Mouse (Mus musculus) stomach, embryonic 14.5 days (tissue): ENCODE data around the gene Kctd4. TPM values are rescaled to one million over a fixed set of nuclear protein-coding genes. Genes with fewer than 3 reads are reported as not detected.

ENCODE experiments used
- ATAC-seq: fragments of 200-750 bp; cut with Nextera tagmentation; 2 replicates; pipeline ENCODE4 v1.8.0; 2017; ENCODE audit warnings: low read depth, moderate TSS enrichment; ENCODE audit not compliant: insufficient number of reproducible peaks, insufficient read depth, low FRiP score
- H3K27ac ChIP-seq: fragments of 300-500 bp; sonication (generic); 2 replicates; pipeline ENCODE4 v1.5.1; 2014; ENCODE audit warnings: mild to moderate bottlenecking, low read length, moderate library complexity, mixed read lengths
- H3K27me3 ChIP-seq: fragments of 300-500 bp; sonication (generic); 2 replicates; pipeline ENCODE4 v1.6.1; 2014; ENCODE audit warnings: low read length, control low read depth, mixed read lengths; ENCODE audit not compliant: control insufficient read depth, insufficient read depth
- H3K36me3 ChIP-seq: fragments of 300-500 bp; sonication (generic); 2 replicates; pipeline ENCODE4 v1.6.1; 2014; ENCODE audit warnings: mild to moderate bottlenecking, control low read depth, low read length, moderate library complexity, mixed read lengths; ENCODE audit not compliant: control insufficient read depth, insufficient read depth
- H3K4me1 ChIP-seq: fragments of 300-500 bp; sonication (generic); 2 replicates; pipeline ENCODE4 v1.6.1; 2014; ENCODE audit warnings: low read length, control low read depth, mixed read lengths; ENCODE audit not compliant: control insufficient read depth, insufficient read depth
- H3K4me2 ChIP-seq: fragments of 300-500 bp; sonication (generic); replicated peaks from 2 replicates; pipeline ENCODE4 v1.6.1; 2014; ENCODE audit warnings: low read depth, low read length, control low read depth
- H3K4me3 ChIP-seq: fragments of 300-500 bp; sonication (generic); 2 replicates; pipeline ENCODE4 v1.5.1; 2014; ENCODE audit warnings: low read depth, low read length, control low read depth
- H3K9ac ChIP-seq: fragments of 300-500 bp; sonication (generic); replicated peaks from 2 replicates; pipeline ENCODE4 v1.6.1; 2014; ENCODE audit warnings: low read depth, mild to moderate bottlenecking, control low read depth, low read length, moderate library complexity, mixed read lengths
- H3K9me3 ChIP-seq: fragments of 300-500 bp; sonication (generic); 2 replicates; pipeline ENCODE4 v1.6.1; 2016; ENCODE audit warnings: low read depth, low read length, control low read depth; ENCODE audit not compliant: control insufficient read depth
- WGBS: fragments of 180-500 bp; shearing (Covaris S2); extraction: QIAGEN DNeasy Blood & Tissue Kit; methylation state at CpG from one replicate; pipeline ENCODE4 v1.1.7; 2014; 5-methylcytosine and 5-hydroxymethylcytosine counted together
- polyA plus RNA-seq: library from polyadenylated mRNA; unstranded; fragments of >200 nt; fragmentation: Nextera tagmentation; extraction: Ambion mirVana; gene quantifications from 2 replicates; pipeline ENCODE4 v1.2.1, GENCODE M21; 2014

Gene Kctd4
- polyA plus RNA-seq, 1 experiment from 2014 or later = 1.2 TPM

- Histone ChIP-seq H3K27me3 (no peaks in the 10 kb centered on the region), H3K4me2 (no peak overlapping the region), H3K4me1 (no peaks in the 10 kb centered on the region), H3K27ac (no peak overlapping the region), H3K36me3 (no peaks in the 10 kb centered on the region), H3K9ac (no peak overlapping the region), H3K9me3 (no peaks in the 10 kb centered on the region), H3K4me3 (no peak overlapping the region)
- ATAC-seq = no peak
- WGBS = 73% methylated on average over 4 of the region's 4 CpGs
Observed at GRCm38 (mm10) chr14:76001781-76002180, 47.0 kb downstream of the Kctd4 start.

- no peak overlapping the region for H3K9ac ChIP-seq
- no peak overlapping the region for H3K4me3 ChIP-seq
- H3K27ac ChIP-seq = no peak overlapping the region
- ATAC-seq = no peak
- no peaks in the 10 kb centered on the region for H3K36me3 ChIP-seq
- no peak overlapping the region for H3K4me2 ChIP-seq
- H3K9me3 ChIP-seq = no peaks in the 10 kb centered on the region
- no peaks in the 10 kb centered on the region for H3K27me3 ChIP-seq
- 90% methylated on average over 4 of the region's 4 CpGs for WGBS
- peaks cover 8% of the 10 kb centered on the region; the same call in 1 of the 2 replicates for H3K4me1 ChIP-seq
Observed at GRCm38 (mm10) chr14:76005011-76005410, 50.2 kb downstream of the Kctd4 start.

- WGBS = 91% methylated on average over 1 of the region's 1 CpGs
- H3K27ac ChIP-seq = no peak overlapping the region
- no peak overlapping the region for H3K9ac ChIP-seq
- H3K36me3 ChIP-seq = no peaks in the 10 kb centered on the region
- no peak overlapping the region for H3K4me2 ChIP-seq
- no peaks in the 10 kb centered on the region for H3K27me3 ChIP-seq
- H3K9me3 ChIP-seq = no peaks in the 10 kb centered on the region
- peaks cover 12% of the 10 kb centered on the region; the same call in 1 of the 2 replicates for H3K4me1 ChIP-seq
- H3K4me3 ChIP-seq = no peak overlapping the region
- no peak for ATAC-seq
Observed at GRCm38 (mm10) chr14:76008174-76008573, 53.4 kb downstream of the Kctd4 start.

- Histone ChIP-seq H3K27ac (no peak overlapping the region), H3K9ac (no peak overlapping the region), H3K9me3 (no peaks in the 10 kb centered on the region), H3K4me2 (peak overlapping the region; percentile 68), H3K27me3 (no peaks in the 10 kb centered on the region), H3K36me3 (no peaks in the 10 kb centered on the region), H3K4me3 (peak overlapping the region; percentile 86), H3K4me1 (peaks cover 12% of the 10 kb centered on the region; the same call in 1 of the 2 replicates)
- WGBS = 79% methylated on average over 5 of the region's 5 CpGs
- ATAC-seq = no peak
Observed at GRCm38 (mm10) chr14:76009185-76009584, 54.4 kb downstream of the Kctd4 start.

GRCm38 (mm10) chr14:76010102-76011061 is 55.6 kb downstream of the Kctd4 start, which contains the start of gene Gtf2f2:
Gene Gtf2f2, minus strand, starts transcription at chr14:76010865.
- WGBS = 2% methylated on average over 67 of the region's 67 CpGs
- peak within 1 kb of the TSS; percentile 86 for H3K4me3 ChIP-seq
- H3K27me3 ChIP-seq = no peaks in the 10 kb centered on the region
- ATAC-seq = peak; percentile 90
- peak within 1 kb of the TSS; percentile 82 for H3K27ac ChIP-seq
- peak within 1 kb of the TSS; percentile 69 for H3K9ac ChIP-seq
- no peaks in the 10 kb centered on the region for H3K36me3 ChIP-seq
- H3K4me2 ChIP-seq = peak within 1 kb of the TSS; percentile 68
- peaks cover 12% of the 10 kb centered on the region; the same call in 1 of the 2 replicates for H3K4me1 ChIP-seq
- no peaks in the 10 kb centered on the region for H3K9me3 ChIP-seq

GRCm38 (mm10) chr14:76011062-76011457 is 56.3 kb downstream of the Kctd4 start:
- H3K9me3 ChIP-seq = no peaks in the 10 kb centered on the region
- peaks cover 12% of the 10 kb centered on the region; the same call in 1 of the 2 replicates for H3K4me1 ChIP-seq
- WGBS = 28% methylated on average over 7 of the region's 7 CpGs
- no peaks in the 10 kb centered on the region for H3K36me3 ChIP-seq
- H3K9ac ChIP-seq = no peak overlapping the region
- peak overlapping the region; percentile 68 for H3K4me2 ChIP-seq
- peak; percentile 29; the same call in 1 of the 2 replicates for ATAC-seq
- H3K27ac ChIP-seq = no peak overlapping the region
- H3K4me3 ChIP-seq = peak overlapping the region; percentile 86
- H3K27me3 ChIP-seq = no peaks in the 10 kb centered on the region

GRCm38 (mm10) chr14:76014331-76014730 is 59.5 kb downstream of the Kctd4 start:
- 60% methylated on average over 2 of the region's 2 CpGs for WGBS
- Histone ChIP-seq H3K9ac (no peak overlapping the region), H3K9me3 (no peaks in the 10 kb centered on the region), H3K4me1 (peaks cover 6% of the 10 kb centered on the region; the same call in 1 of the 2 replicates), H3K27ac (no peak overlapping the region), H3K27me3 (no peaks in the 10 kb centered on the region), H3K4me3 (no peak overlapping the region), H3K36me3 (no peaks in the 10 kb centered on the region), H3K4me2 (no peak overlapping the region)
- ATAC-seq = no peak
